27 mouse cellular contexts compared by ENCODE assay signal in genomic region chr3:148916226-148916625, GRCm38 (mm10).
A peak's percentile ranks its signal among the peaks of the same experiment; 100 is the strongest.
DNase-seq lines count a peak whose midpoint lies in the region; ATAC-seq and TF ChIP-seq lines count a peak whose summit lies in the region.
"Had no signal": no experiment of that assay in that cellular context is flagged by ENCODE, and none has a peak within 500 bp of the region (broad histone marks: within the 10 kb centered on the region; RNA-seq: fewer than 3 reads in every experiment).

No protein-coding gene starts in this region.

- H3K4me3 ChIP-seq in liver, adult 2 months (ENCODE audit: insufficient read depth, low read depth, low read length): no peak overlapping the region
- no peak overlapping the region for H3K4me3 ChIP-seq in liver, embryonic 12.5 days
- H3K4me3 ChIP-seq: embryonic facial prominence, embryonic 12.5 days; heart, embryonic 13.5 days; left cerebral cortex, adult 2 months; limb, embryonic 13.5 days had no signal

- DNase-seq in frontal cortex, postnatal 14 days (ENCODE audit: low spot score in 2 of 2): no peak
- DNase-seq in liver, adult 2 months (ENCODE audit: extremely low read depth, low read depth, low spot score): no peak
- peak; percentile 39 for DNase-seq in testis, postnatal 14 days (ENCODE audit: low spot score)
- DNase-seq in testis, postnatal 10 days (ENCODE audit: low spot score): no peak
- DNase-seq in layer of hippocampus, postnatal 36 days: no peak
- DNase-seq: adrenal gland, postnatal 14 days; cerebellum, adult 11-12 months; cerebellum, adult 9-11 months; embryo, embryonic 11 days; gastrocnemius, postnatal 14 days; heart, postnatal 10 days; kidney, adult 9 months; kidney, postnatal 10 days; lung, embryonic 14.5 days; lung, postnatal 14 days; thymus, adult 18-20 months; thymus, postnatal 25 days had no signal

- 0 out of 2 replicates have a peak overlapping the region, but pooled peaks have one; percentile 36 for H3K27ac ChIP-seq in liver, adult 2 months (replicated peaks; ENCODE audit: insufficient read depth, low read depth, low read length)
- no peak overlapping the region for H3K27ac ChIP-seq in liver, embryonic 12.5 days
- H3K27ac ChIP-seq: embryonic facial prominence, embryonic 12.5 days; heart, embryonic 13.5 days; hindbrain, embryonic 14.5 days; left cerebral cortex, adult 2 months; limb, embryonic 13.5 days; liver, embryonic 14.5 days had no signal

- H3K36me3 ChIP-seq in liver, adult 2 months (ENCODE audit: control insufficient read depth, insufficient read depth, low read length): peaks cover 2% of the 10 kb centered on the region; the same call in 1 of the 2 replicates
- no peaks in the 10 kb centered on the region for H3K36me3 ChIP-seq in liver, embryonic 12.5 days
- H3K36me3 ChIP-seq: embryonic facial prominence, embryonic 12.5 days; heart, embryonic 13.5 days had no signal

- TF ChIP-seq POLR2A in liver, adult 2 months (IDR thresholded peaks at IDR 0.05; ENCODE audit: extremely low read depth, insufficient read depth, low read length): no peak

- no peak overlapping the region for H3K4me2 ChIP-seq in liver, embryonic 12.5 days
- H3K4me2 ChIP-seq: embryonic facial prominence, embryonic 12.5 days; heart, embryonic 13.5 days; hindbrain, embryonic 14.5 days; limb, embryonic 13.5 days; lung, embryonic 14.5 days had no signal

- no peak overlapping the region for H3K9ac ChIP-seq in liver, adult 2 months (ENCODE audit: low read depth, low read length)
- H3K9ac ChIP-seq in liver, embryonic 12.5 days: no peak overlapping the region
- H3K9ac ChIP-seq: embryonic facial prominence, embryonic 12.5 days; heart, embryonic 13.5 days; hindbrain, embryonic 14.5 days; limb, embryonic 13.5 days; liver, embryonic 14.5 days; lung, embryonic 14.5 days had no signal

- ATAC-seq in frontal cortex, adult (ENCODE audit: low TSS enrichment): peak; percentile 78
- no peak for ATAC-seq in liver, embryonic 12.5 days
- ATAC-seq: intestine, postnatal 0 days; midbrain, embryonic 16.5 days had no signal

- H3K9me3 ChIP-seq in liver, embryonic 12.5 days (replicated peaks): no peaks in the 10 kb centered on the region
- H3K9me3 ChIP-seq: embryonic facial prominence, embryonic 12.5 days; heart, embryonic 13.5 days; limb, embryonic 13.5 days had no signal

- WGBS in liver, adult 2 months: 73% methylated on average over 5 of the region's 5 CpGs
- 64% methylated on average over 5 of the region's 5 CpGs for WGBS in liver, embryonic 12.5 days (ENCODE audit: insufficient replicate concordance)

- peaks cover 29% of the 10 kb centered on the region; the same call in 1 of the 2 replicates for H3K79me2 ChIP-seq in liver, adult 2 months (ENCODE audit: control insufficient read depth, insufficient read depth, low read length)

- peaks cover 10% of the 10 kb centered on the region for H3K4me1 ChIP-seq in liver, adult 2 months (ENCODE audit: control insufficient read depth, insufficient read depth, low read length)
- peaks cover 15% of the 10 kb centered on the region; the same call in 1 of the 2 replicates for H3K4me1 ChIP-seq in liver, embryonic 12.5 days

- no peaks in the 10 kb centered on the region for H3K27me3 ChIP-seq in liver, adult 2 months (ENCODE audit: control insufficient read depth, insufficient read depth, low read length)
- H3K27me3 ChIP-seq in liver, embryonic 12.5 days (replicated peaks): no peaks in the 10 kb centered on the region
- H3K27me3 ChIP-seq: embryonic facial prominence, embryonic 12.5 days; heart, embryonic 13.5 days; limb, embryonic 13.5 days had no signal

- TF ChIP-seq CTCF in liver, adult 2 months (IDR thresholded peaks at IDR 0.05; ENCODE audit: low read depth, low read length): no peak
